Mouse (Mus musculus): ENCODE results near the gene Dnajc30.
"Not testable (repeated sequence)": the region's sequence is repeated elsewhere in the genome, so short reads cannot be mapped to it uniquely, and the experiment has no call there.

The Dnajc30 gene

DNA sequence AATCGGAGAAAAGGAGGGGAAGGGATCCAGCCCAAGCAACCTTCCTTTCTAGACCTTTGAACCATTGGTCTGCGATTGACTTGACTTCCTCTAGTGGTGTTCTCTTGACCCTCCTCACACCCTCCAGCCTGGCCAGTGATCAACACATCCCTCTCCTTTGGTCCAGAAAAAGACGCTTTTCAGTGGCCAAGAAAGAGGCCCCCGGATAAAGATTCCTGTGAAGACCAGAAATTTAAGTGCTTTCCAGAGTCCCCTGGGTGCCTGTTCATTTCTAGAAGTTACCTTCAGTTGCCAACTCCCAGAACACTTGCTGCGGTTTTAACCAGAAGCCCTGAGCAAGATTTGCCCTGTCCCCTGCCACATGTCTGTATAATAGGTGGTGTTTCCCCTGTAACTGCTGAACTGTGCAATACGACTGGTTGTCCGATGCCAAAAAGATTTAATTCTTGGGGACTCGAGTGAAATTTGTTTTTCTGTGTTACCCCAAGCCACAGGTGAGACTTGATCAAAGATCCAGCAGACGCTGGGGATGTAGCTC is 976 bp downstream of the Dnajc30 start, which contains the start of gene Bud23:
TSS of gene Bud23 (minus strand) at position 51 of the 538 bp plus-strand sequence.
- DNase-seq = not testable (repeated sequence)

GRCm38 (mm10) chr5:135066008-135066407 is 2.0 kb downstream of the Dnajc30 start:
- DNase-seq = no peak

DNA sequence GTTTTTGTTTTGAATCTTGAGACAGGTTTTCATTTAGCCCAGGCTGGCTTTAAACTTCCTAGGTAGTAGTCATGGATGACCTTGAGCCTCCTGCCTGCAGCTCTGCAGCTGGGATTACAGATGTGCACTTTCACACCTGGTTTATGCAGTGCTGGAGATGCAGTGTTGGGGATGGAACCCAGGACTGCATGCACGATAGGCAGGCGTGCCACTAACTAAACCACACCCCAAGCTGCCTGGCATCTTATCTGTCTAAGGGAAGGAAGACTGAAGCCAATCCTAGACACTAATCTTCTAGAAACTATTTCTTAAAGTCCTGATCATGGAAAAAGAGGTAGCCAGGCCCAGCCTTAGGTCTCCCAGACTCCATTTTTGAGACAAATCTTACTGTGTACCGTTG is 6.4 kb downstream of the Dnajc30 start:
- no peak for DNase-seq

DNA sequence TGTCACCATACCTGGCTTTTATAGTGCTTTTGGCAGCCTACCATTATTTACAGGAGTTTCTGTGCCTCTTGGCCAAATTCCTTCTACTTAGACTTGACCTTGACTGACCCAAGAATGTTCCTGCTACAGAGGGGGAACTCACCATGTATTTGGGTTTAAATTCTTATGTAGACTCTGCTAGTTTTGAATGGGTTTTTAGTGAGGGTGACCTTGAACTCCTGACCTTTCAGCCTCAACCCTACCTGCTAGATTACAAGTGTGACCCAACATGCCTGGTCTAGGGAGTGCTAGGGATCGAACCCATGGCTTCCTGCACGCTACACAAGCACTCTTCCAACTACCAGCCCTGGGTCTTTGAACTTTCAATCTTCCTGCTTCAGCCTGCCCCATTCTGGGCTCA is 8.1 kb downstream of the Dnajc30 start:
- DNase-seq = no peak

GRCm38 (mm10) chr5:135072720-135073119 is 8.7 kb downstream of the Dnajc30 start:
- no peak for DNase-seq

DNA sequence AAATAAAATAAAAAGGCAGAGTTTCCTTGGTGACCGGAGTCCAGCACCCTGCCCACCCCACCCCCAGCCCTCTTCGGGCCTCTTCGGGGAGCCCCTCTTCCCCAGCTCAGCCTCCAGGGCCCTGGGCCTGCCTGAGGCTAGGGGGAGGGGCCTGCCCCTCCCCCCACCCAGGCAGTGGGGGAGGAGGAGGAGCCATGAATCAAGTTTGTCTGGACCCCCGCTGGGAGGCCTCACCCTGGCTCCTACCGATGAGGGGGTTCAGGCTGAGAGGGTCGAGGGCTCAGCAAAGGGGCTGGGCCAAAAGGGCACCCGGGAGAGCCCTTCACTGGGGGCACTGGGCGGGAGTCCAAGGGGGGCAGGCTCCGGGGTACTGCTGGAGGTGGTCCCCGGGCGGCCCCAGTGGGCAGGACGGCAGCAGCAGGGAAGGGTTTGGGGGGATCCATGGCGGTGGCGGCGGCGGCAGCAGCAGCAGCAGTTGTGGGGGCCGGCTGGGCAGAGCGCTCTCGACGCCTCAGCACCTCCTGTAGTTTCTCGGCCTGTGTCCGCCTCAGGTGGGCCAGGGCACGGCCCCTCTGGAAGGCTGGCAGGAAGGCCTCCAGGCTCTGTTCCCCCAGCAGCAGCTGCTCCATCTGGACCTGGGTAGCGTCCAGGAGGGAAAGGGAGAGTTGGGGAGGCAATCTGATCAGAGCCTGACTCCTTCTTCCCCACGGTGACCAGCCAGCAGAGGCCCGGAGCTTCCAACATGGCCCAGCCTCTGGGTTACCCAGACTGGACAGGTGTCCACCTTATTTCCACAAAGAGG is 9.5 kb downstream of the Dnajc30 start:
- no peak for DNase-seq

- DNase-seq = no peak
Observed at GRCm38 (mm10) chr5:135075655-135076054, 11.7 kb downstream of the Dnajc30 start.

DNA sequence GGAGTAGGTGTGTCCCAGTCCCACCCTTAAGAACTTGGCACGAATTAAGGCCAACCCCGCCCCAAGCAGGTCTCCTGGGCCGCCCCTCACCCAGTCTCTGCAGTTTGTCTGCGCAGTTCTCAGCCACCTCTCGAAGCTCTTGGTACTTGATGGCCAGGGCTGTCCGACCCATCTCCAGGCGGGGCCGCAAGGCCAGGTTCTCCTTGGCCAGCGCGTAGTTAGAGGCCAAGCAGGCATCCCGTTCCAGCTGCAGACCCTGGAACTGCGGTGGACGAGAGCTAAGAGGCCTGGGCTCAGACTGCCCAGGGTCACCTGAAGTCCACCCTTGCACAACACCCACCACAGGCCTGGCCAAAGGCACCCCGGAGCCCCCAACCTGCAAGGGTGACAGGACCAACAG is 12.4 kb downstream of the Dnajc30 start:
- DNase-seq = no peak

DNA sequence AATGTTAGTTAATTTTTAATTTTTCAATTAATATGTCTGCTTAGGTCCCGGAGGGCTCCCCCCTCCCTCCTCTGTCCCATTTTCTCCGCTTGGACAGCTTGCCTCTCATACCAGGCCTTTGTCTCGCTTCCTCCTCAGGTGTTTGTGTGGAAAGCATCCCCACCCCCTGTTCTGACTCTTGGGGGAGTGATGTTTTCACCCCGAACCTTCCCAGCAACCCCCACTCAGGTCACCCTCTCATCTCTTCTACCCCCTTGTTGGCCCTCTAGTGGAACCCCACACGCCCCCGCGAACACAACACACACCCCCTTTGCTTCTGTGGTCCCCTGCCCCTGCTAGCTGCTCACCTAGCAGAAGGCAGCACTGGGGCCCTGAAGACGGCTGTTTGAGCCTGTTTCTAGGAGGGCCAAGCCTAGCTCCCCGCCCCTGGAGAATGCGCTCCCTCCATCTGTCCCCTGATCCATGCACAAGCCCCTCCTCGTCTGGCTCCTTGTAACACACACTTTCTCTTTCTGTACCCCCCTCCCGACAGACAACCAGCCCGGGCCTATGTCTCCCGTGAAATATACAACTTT is 13.0 kb downstream of the Dnajc30 start:
- DNase-seq = peak; percentile 39 to 51

DNA sequence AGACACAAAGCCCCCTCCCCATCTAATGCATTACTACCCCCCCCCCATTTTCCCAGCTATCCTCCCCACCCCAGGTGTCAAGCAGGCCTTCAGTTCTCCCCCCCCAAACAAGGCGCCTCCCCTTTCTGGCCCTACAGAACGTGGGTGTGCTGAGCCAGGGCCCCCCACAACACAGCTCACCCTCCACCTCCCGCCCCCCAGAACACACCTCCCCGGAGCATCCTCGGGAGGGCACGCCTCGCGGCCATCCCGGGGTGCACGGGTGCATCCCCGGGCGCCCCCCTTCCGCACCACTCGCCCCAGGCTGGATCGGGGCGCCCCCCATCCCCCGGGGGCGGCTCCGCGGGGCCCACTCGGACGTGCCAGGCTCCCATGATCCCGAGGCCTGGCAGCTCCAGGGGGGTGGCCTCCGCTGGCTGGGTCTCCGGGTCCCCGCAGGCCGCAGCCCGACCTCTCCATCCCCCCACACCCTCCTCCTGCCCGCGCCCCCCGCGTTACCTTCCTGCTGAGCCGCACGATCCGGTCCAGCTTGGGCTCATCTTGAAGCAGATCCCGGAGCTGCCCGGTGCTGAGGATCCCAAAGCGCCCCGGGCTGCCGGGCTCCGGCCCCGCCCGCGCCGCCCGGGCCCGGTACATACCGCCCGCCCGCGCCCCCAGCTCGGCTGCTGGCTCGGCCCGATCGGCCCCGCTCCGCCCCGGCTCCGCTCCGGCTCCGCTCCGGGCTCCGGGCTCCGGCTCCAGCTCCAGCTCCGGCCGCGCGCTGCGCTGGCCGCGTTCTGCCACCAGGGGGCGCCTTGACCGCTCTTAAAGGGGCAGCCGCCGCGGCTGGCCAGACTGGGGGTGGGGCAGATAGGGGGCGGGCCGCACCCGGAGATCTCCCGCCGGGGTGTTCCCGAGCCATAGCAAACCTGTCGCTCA is 13.8 kb downstream of the Dnajc30 start, which contains the start of gene Vps37d:
TSS of gene Vps37d (minus strand) at position 703 of the 918 bp plus-strand sequence.
- DNase-seq = peak; percentile 93 to 95

- no peak for DNase-seq
Observed at GRCm38 (mm10) chr5:135078482-135078810, 14.4 kb downstream of the Dnajc30 start.

GRCm38 (mm10) chr5:135079578-135079977 is 15.6 kb downstream of the Dnajc30 start:
- DNase-seq = no peak

DNA sequence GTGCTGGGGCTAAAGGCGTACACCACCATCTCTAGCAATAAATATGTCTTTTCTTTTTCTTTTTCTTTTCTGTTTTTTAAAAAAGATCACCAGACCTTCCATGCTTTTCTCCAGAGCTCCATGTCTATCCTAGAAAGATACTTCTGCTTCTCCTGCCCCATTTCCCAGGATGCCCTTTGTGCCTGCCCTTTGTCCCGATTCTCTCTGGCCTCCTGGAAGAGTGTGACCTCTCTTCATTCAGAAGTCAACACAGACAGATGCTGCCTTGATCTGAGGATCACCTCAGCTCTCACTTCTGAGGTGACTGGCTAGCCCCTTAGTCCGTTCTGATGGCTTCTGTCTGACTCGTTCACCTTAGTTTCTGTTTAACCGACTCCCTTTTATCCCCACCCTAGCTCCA is 16.5 kb downstream of the Dnajc30 start:
- DNase-seq = no peak

- DNase-seq = no peak
Observed at GRCm38 (mm10) chr5:135086871-135087270, 22.9 kb downstream of the Dnajc30 start.

DNA sequence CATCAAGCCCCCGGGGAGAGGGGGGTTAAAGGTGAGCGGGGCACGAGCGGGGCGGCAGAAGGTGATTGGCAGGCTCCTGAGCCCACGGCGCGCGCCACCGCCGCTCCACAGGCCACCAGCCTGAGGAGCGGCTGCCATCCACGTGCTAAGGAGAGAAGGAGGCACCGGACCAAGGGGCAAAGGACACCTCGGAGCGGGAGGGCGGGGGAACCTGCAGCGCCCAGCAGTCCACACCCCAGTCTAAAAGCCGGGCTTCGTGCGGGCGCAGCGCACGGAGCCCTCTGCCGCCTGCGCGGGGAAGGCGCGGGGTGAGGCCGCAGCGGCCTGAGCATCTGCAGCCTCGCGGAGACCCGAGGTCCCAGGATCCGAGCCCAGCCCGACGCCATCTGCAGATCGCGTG is 25.7 kb downstream of the Dnajc30 start, which contains the start of gene Mlxipl:
TSS of gene Mlxipl (plus strand) at position 238 of the 400 bp plus-strand sequence.
- DNase-seq = no peak

DNA sequence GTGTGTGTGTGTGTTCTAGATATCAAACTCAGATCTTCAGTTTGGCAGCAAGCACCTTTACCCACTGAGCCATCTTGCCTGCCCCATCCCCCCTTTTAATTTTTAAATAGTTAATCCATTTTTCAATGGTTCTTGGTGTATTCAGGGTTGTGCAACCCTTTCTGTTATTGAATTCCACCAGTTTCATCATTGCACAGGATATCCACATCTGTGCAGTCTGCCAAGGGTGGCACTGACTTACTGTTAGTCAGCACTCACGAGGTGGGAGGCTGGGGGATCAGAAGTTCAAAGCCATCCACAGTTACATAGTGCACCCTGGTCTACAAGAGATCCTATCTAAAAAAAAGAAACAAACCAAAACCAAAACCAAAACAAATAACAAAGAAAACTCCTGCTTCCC is 37.0 kb downstream of the Dnajc30 start:
- no peak for DNase-seq

DNA sequence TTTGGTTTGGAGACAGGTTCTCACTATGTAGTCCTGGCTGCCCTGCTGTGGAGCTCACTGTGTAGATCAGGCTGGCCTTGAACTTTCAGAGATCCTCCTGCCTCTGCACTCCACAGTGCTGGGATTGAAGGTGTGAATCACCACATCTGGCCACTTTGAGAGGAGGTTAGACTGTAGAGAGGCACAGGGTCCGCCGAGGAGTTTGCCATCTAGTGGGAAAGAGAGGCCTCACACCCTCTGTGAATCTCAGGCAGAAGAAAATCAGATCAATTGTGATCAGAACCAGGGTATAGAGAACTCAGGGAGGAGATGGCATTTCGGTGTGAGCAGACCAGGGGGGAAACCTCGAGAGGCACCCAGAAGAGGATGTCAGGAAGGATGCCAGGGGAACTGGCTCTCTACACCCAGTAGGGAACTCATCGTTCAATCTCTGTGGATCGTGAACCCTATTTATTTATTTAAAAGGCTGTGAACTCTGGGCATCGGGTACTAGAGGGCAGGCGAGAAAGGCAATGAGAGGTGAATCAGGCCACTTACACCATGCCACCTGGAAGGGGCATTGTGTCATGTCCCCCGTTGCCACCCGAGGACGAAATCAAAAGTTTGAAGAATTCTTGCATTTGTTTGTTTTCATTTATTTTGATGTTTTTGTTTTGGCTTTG is 40.1 kb downstream of the Dnajc30 start:
- peak in 1 of 2 experiments; percentile 29 for DNase-seq

- DNase-seq = peak; percentile 84 to 88
Observed at GRCm38 (mm10) chr5:135106758-135107256, 42.8 kb downstream of the Dnajc30 start.

DNA sequence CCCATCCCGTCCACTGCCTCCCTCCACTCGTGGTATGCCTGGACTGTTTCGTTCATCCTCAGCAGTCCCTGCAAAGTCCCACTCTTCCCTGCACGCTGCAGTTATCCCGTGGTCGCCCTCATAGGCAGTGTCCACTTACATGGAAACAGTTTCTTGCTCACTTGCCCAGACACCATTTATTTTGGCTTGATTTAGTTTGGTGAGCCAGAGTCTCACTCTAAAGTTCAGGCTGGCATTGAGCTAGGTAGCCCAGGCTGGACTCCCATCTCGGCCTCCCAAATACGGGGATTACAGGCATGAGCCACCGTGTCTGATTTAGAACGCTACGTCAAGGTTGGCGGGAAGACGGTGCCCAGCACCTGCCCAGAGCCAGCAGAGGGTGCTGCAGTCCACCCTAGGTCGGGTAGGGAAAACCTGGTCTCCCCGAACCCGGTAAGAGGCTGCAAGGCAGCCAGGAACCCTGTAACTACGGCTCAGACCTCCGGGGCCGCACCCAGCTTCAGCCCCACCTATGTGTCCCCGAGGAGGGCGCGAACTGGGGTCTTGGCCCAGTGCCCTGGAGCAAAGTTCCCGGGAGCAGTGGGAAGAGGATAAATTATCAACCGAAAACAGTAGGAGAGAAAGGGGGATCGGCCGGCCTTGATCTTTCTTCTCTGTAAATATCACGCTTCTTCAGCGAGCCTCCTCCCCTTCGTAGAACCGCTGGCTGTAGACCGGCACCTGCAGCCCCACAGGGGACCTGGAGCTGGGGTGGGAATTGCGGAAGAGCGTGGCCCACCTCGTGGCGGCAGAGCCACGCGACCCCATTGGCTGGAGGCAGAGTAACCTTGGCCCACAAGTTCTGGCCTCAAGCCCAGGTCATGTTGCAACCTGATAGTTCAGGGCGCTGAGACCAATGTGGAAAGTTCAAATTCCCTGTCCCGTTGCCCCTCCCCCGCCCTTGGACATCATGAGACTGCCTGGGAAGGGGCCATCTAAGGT is 43.8 kb downstream of the Dnajc30 start:
- DNase-seq = peak; percentile 61 to 63

GRCm38 (mm10) chr5:135109017-135109416 is 45.0 kb downstream of the Dnajc30 start:
- no peak for DNase-seq

DNA sequence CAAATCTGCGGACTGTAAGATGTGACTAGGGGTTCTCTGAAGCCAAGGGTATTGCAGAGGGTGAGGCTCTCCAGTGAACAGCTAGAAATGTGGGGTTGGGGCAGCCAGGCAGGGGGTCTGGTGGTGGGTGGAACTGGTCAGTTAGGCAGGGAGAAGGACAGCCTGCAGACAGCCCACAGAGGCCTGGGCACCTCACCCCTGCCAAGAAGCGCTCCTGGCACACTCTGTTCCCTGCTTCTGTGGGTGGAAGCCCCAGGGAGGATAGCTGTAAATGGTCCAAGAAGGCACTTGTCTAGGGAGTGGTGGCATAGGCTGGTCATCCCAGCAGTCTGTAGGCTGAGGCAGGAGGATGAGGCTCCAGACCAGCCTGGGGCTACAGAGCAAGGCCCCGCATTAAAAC is 45.4 kb downstream of the Dnajc30 start:
- DNase-seq = no peak
